Mouse (Mus musculus) midbrain, embryonic 11.5 days (tissue): ENCODE results near the gene Sept9. TPM values are rescaled to one million over a fixed set of nuclear protein-coding genes. Genes with fewer than 3 reads are reported as not detected.

Source experiments
- ATAC-seq: fragments of 200-750 bp; cut with Nextera tagmentation; 2 replicates; pipeline ENCODE4 v1.8.0; 2017; ENCODE audit warnings: moderate TSS enrichment, moderate library complexity; ENCODE audit not compliant: low FRiP score
- DNase-seq: peaks from one replicate; pipeline ENCODE4 v3.0.0; 2015; ENCODE audit warnings: low spot score; ENCODE audit errors: missing footprints
- H3K27ac ChIP-seq: fragments of 300-500 bp; sonication (generic); 2 replicates; pipeline ENCODE4 v1.5.1; 2014; ENCODE audit warnings: low read depth, low read length
- H3K27me3 ChIP-seq: fragments of 300-500 bp; sonication (generic); 2 replicates; pipeline ENCODE4 v1.6.1; 2014; ENCODE audit warnings: mild to moderate bottlenecking, low read length, moderate library complexity, mixed read lengths; ENCODE audit not compliant: control insufficient read depth, insufficient read depth
- H3K36me3 ChIP-seq: fragments of 300-500 bp; sonication (generic); 2 replicates; pipeline ENCODE4 v1.6.1; 2014; ENCODE audit warnings: mild to moderate bottlenecking, low read length, moderate library complexity, mixed read lengths; ENCODE audit not compliant: control insufficient read depth, insufficient read depth
- H3K4me1 ChIP-seq: fragments of 300-500 bp; sonication (generic); 2 replicates; pipeline ENCODE4 v1.6.1; 2014; ENCODE audit warnings: low read length; ENCODE audit not compliant: control insufficient read depth, insufficient read depth
- H3K4me2 ChIP-seq: fragments of 300-500 bp; sonication (generic); 2 replicates; pipeline ENCODE4 v1.6.1; 2014; ENCODE audit warnings: mild to moderate bottlenecking, moderate library complexity
- H3K4me3 ChIP-seq: fragments of 300-500 bp; sonication (generic); 2 replicates; pipeline ENCODE4 v1.5.1; 2014; ENCODE audit warnings: low read depth, low read length
- H3K9ac ChIP-seq: fragments of 300-500 bp; sonication (generic); 2 replicates; pipeline ENCODE4 v1.6.1; 2014; ENCODE audit warnings: low read length
- H3K9me3 ChIP-seq: fragments of 300-500 bp; sonication (generic); 2 replicates; pipeline ENCODE4 v1.6.1; 2016; ENCODE audit warnings: low read length; ENCODE audit not compliant: control insufficient read depth
- WGBS: fragments of 180-500 bp; shearing (Covaris S2); extraction: QIAGEN DNeasy Blood & Tissue Kit; methylation state at CpG from one replicate; pipeline ENCODE4 v1.1.7; 2014; 5-methylcytosine and 5-hydroxymethylcytosine counted together
- polyA plus RNA-seq: library from polyadenylated mRNA; unstranded; fragments of >200 nt; fragmentation: Nextera tagmentation; extraction: Ambion mirVana; gene quantifications from 2 replicates; pipeline ENCODE4 v1.2.1, GENCODE M21; 2014

Sept9 gene
- polyA plus RNA-seq, 1 experiment from 2014 or later: 152 TPM

- H3K9me3 ChIP-seq: no peaks in the 10 kb centered on the region
- no peaks in the 10 kb centered on the region for H3K27me3 ChIP-seq
- H3K9ac ChIP-seq: no peak overlapping the region
- ATAC-seq: no peak
- H3K4me1 ChIP-seq: 0 out of 2 replicates have a peak, but pooled peaks cover 3% of the 10 kb centered on the region
- H3K4me3 ChIP-seq: no peak overlapping the region
- 90% methylated on average over 8 of the region's 8 CpGs for WGBS
- no peaks in the 10 kb centered on the region for H3K36me3 ChIP-seq
- H3K4me2 ChIP-seq: no peak overlapping the region
- DNase-seq: no peak
- no peak overlapping the region for H3K27ac ChIP-seq
Measured at GRCm38 (mm10) chr11:117220777-117221176, 21.3 kb downstream of the Sept9 start.

GRCm38 (mm10) chr11:117221182-117221581, 21.7 kb downstream of the Sept9 start:
- no peaks in the 10 kb centered on the region for H3K27me3 ChIP-seq
- no peak overlapping the region for H3K27ac ChIP-seq
- no peak for ATAC-seq

GRCm38 (mm10) chr11:117222899-117223298, 23.4 kb downstream of the Sept9 start:
- ATAC-seq (no peak), DNase-seq (no peak)
- Histone ChIP-seq H3K4me3 (no peak overlapping the region), H3K9me3 (no peaks in the 10 kb centered on the region), H3K4me1 (0 out of 2 replicates have a peak, but pooled peaks cover 3% of the 10 kb centered on the region), H3K36me3 (no peaks in the 10 kb centered on the region), H3K27ac (no peak overlapping the region), H3K27me3 (no peaks in the 10 kb centered on the region), H3K4me2 (no peak overlapping the region), H3K9ac (no peak overlapping the region)
- WGBS: 75% methylated on average over 8 of the region's 8 CpGs

More at GRCm38 (mm10) chr11:117221182-117221581, 21.7 kb downstream of the Sept9 start:
- H3K4me1 ChIP-seq: 0 out of 2 replicates have a peak, but pooled peaks cover 3% of the 10 kb centered on the region
- no peak overlapping the region for H3K4me3 ChIP-seq
- H3K9me3 ChIP-seq: no peaks in the 10 kb centered on the region
- no peak overlapping the region for H3K9ac ChIP-seq
- H3K4me2 ChIP-seq: no peak overlapping the region
- 75% methylated on average over 6 of the region's 6 CpGs for WGBS
- no peak for DNase-seq
- no peaks in the 10 kb centered on the region for H3K36me3 ChIP-seq

- no peaks in the 10 kb centered on the region for H3K36me3 ChIP-seq
- H3K27ac ChIP-seq: no peak overlapping the region
- H3K4me2 ChIP-seq: no peak overlapping the region
- WGBS: 59% methylated on average over 4 of the region's 4 CpGs
- no peak overlapping the region for H3K9ac ChIP-seq
- no peaks in the 10 kb centered on the region for H3K27me3 ChIP-seq
- no peak overlapping the region for H3K4me3 ChIP-seq
- H3K9me3 ChIP-seq: no peaks in the 10 kb centered on the region
- ATAC-seq: no peak
- H3K4me1 ChIP-seq: 0 out of 2 replicates have a peak, but pooled peaks cover 3% of the 10 kb centered on the region
- DNase-seq: no peak
Measured at GRCm38 (mm10) chr11:117224804-117225203, 25.3 kb downstream of the Sept9 start.

- Histone ChIP-seq H3K27ac (no peak overlapping the region), H3K9ac (no peak overlapping the region), H3K4me1 (0 out of 2 replicates have a peak, but pooled peaks cover 3% of the 10 kb centered on the region), H3K27me3 (no peaks in the 10 kb centered on the region), H3K4me2 (no peak overlapping the region), H3K9me3 (no peaks in the 10 kb centered on the region), H3K4me3 (no peak overlapping the region), H3K36me3 (no peaks in the 10 kb centered on the region)
- WGBS: 84% methylated on average over 15 of the region's 15 CpGs
- DNase-seq: no peak
- no peak for ATAC-seq
Measured at GRCm38 (mm10) chr11:117225531-117226213, 26.2 kb downstream of the Sept9 start.

GRCm38 (mm10) chr11:117226214-117226535, 26.7 kb downstream of the Sept9 start:
- Histone ChIP-seq H3K4me2 (no peak overlapping the region), H3K9ac (no peak overlapping the region), H3K27me3 (no peaks in the 10 kb centered on the region), H3K36me3 (no peaks in the 10 kb centered on the region), H3K4me3 (no peak overlapping the region), H3K9me3 (no peaks in the 10 kb centered on the region), H3K4me1 (0 out of 2 replicates have a peak, but pooled peaks cover 3% of the 10 kb centered on the region), H3K27ac (no peak overlapping the region)
- ATAC-seq (no peak), DNase-seq (no peak)
- WGBS: 83% methylated on average over 5 of the region's 5 CpGs

GRCm38 (mm10) chr11:117228139-117228538, 28.7 kb downstream of the Sept9 start:
- Histone ChIP-seq H3K27ac (no peak overlapping the region), H3K4me1 (0 out of 2 replicates have a peak, but pooled peaks cover 2% of the 10 kb centered on the region), H3K9me3 (no peaks in the 10 kb centered on the region), H3K36me3 (no peaks in the 10 kb centered on the region), H3K27me3 (no peaks in the 10 kb centered on the region), H3K4me2 (no peak overlapping the region), H3K9ac (no peak overlapping the region), H3K4me3 (no peak overlapping the region)
- DNase-seq (no peak), ATAC-seq (no peak)
- 62% methylated on average over 10 of the region's 10 CpGs for WGBS

- no peaks in the 10 kb centered on the region for H3K27me3 ChIP-seq
- no peak overlapping the region for H3K27ac ChIP-seq
- no peak overlapping the region for H3K4me2 ChIP-seq
- 62% methylated on average over 11 of the region's 11 CpGs for WGBS
- no peak overlapping the region for H3K9ac ChIP-seq
- ATAC-seq (no peak), DNase-seq (no peak)
- H3K4me1 ChIP-seq: 0 out of 2 replicates have a peak, but pooled peaks cover 2% of the 10 kb centered on the region
- no peaks in the 10 kb centered on the region for H3K9me3 ChIP-seq
- H3K36me3 ChIP-seq: no peaks in the 10 kb centered on the region
- H3K4me3 ChIP-seq: no peak overlapping the region
Measured at GRCm38 (mm10) chr11:117231551-117231950, 32.1 kb downstream of the Sept9 start.

- peak overlapping the region; percentile 27 for H3K4me2 ChIP-seq
- 0 out of 2 replicates have a peak, but pooled peaks cover 2% of the 10 kb centered on the region for H3K4me1 ChIP-seq
- no peaks in the 10 kb centered on the region for H3K27me3 ChIP-seq
- H3K4me3 ChIP-seq: peak overlapping the region; percentile 11
- H3K9me3 ChIP-seq: no peaks in the 10 kb centered on the region
- DNase-seq (peak; percentile 88), ATAC-seq (no peak)
- H3K36me3 ChIP-seq: no peaks in the 10 kb centered on the region
- peak overlapping the region; percentile 38 for H3K9ac ChIP-seq
- H3K27ac ChIP-seq: no peak overlapping the region
- 33% methylated on average over 19 of the region's 19 CpGs for WGBS
Measured at GRCm38 (mm10) chr11:117232032-117232431, 32.6 kb downstream of the Sept9 start.
